Mouse (Mus musculus): ENCODE results near the gene Magea5. TPM values are rescaled to one million over a fixed set of nuclear protein-coding genes. Genes with fewer than 3 reads are reported as not detected.
"Not testable (repeated sequence)": the region's sequence is repeated elsewhere in the genome, so short reads cannot be mapped to it uniquely, and the experiment has no call there.

Gene Magea5
- polyA plus RNA-seq (2021) = not detected

- in situ Hi-C loops (cut with MboI; ENCODE audit: low pct_unique_long_range_greater_than_20kb); CTCF ChIA-PET; POLR2A ChIA-PET; ATAC-seq; H3K27me3 ChIP-seq; DNase-seq (ENCODE audit: low read depth, low spot score): not testable (repeated sequence)
Observed at GRCm38 (mm10) chrX:155063045-155063444, at the start of gene Magea5. Gene Magea5 (minus strand): TSS chrX:155063145.

- no peak for DNase-seq (ENCODE audit: low read depth, low spot score)
Observed at GRCm38 (mm10) chrX:155098024-155098423, 35.1 kb upstream of the Magea5 start.

GRCm38 (mm10) chrX:155093566-155093965, 30.6 kb upstream of the Magea5 start, which contains the start of gene Magea2:
Gene Magea2 (minus strand): TSS chrX:155093666.
- CTCF ChIA-PET; in situ Hi-C loops (cut with MboI; ENCODE audit: low pct_unique_long_range_greater_than_20kb); ATAC-seq; DNase-seq (ENCODE audit: low read depth, low spot score); H3K27me3 ChIP-seq: not testable (repeated sequence)
- POLR2A ChIA-PET = interaction anchor here (0.6 kb wide), 1 partner anchor 473 kb away, joined by 4 read pairs; no protein-coding TSS in a partner anchor

More at GRCm38 (mm10) chrX:155098024-155098423, 35.1 kb upstream of the Magea5 start:
- peak; percentile 39 for TF ChIP-seq CTCF (IDR thresholded peaks at IDR 0.05)
- CTCF ChIA-PET = interaction anchor here (1.0 kb wide), 2 partner anchors 221 to 278 kb away, joined by 3 read pairs; no protein-coding TSS in a partner anchor
- no peak for ATAC-seq
- H3K27me3 ChIP-seq = peaks cover 3% of the 10 kb centered on the region
- POLR2A ChIA-PET = no interaction called here
- in situ Hi-C loops (cut with MboI; ENCODE audit: low pct_unique_long_range_greater_than_20kb) = loop anchor here (5.0 kb wide), 1 partner anchor 219 kb away; no protein-coding TSS in a partner anchor

DNA sequence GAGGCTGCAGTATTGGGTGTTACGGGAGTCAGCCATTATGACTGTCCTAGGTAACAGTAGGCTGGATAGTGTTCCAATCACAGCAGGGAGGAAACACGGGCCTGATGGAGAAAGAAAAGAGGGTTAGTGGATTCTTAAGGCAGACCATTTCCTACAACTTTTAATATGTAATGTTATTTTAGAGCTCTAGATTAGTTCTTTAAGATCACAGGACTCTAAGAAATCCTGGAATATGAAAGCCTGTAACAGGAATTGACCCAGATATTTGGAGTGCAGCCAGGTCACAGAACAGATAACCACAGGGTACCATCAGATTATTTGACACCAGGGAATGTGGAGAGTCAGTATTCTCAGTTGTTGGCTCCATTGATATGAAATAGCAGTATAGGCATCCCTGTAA, 26.7 kb upstream of the Magea5 start, which contains the start of gene Magea1:
Gene Magea1, minus strand, starts transcription at position 101 of the 400 bp plus-strand sequence.
- CTCF ChIA-PET; POLR2A ChIA-PET; ATAC-seq; in situ Hi-C loops (cut with MboI; ENCODE audit: low pct_unique_long_range_greater_than_20kb); DNase-seq (ENCODE audit: low read depth, low spot score); H3K27me3 ChIP-seq: not testable (repeated sequence)

Other genes with a start within 250 kb of the Magea5 start
- not detected for gene Cldn34b1, start 172.9 kb downstream of the Magea5 start, polyA plus RNA-seq (2021)
- not detected for gene Magea6, start 127.2 kb downstream of the Magea5 start, polyA plus RNA-seq (2021)
- gene Magea3, start 113.6 kb downstream of the Magea5 start, polyA plus RNA-seq (2021) = not detected
- not detected for gene Magea8, start 67.3 kb downstream of the Magea5 start, polyA plus RNA-seq (2021)
- not detected for gene Magea1, start 26.6 kb upstream of the Magea5 start, polyA plus RNA-seq (2021)
- gene Magea2, start 30.5 kb upstream of the Magea5 start, polyA plus RNA-seq (2021) = not detected
- not detected for gene Cldn34b2, start 65.3 kb upstream of the Magea5 start, polyA plus RNA-seq (2021)
- 399 TPM for gene Sat1, start 153.3 kb upstream of the Magea5 start, polyA plus RNA-seq (2021)
- gene Acot9, start 199.3 kb upstream of the Magea5 start, polyA plus RNA-seq (2021) = 176 TPM